Mouse (Mus musculus): ENCODE measurements around the gene Snx29.
"Not testable (repeated sequence)": the region's sequence is repeated elsewhere in the genome, so short reads cannot be mapped to it uniquely, and the experiment has no call there.

The Snx29 gene

DNA sequence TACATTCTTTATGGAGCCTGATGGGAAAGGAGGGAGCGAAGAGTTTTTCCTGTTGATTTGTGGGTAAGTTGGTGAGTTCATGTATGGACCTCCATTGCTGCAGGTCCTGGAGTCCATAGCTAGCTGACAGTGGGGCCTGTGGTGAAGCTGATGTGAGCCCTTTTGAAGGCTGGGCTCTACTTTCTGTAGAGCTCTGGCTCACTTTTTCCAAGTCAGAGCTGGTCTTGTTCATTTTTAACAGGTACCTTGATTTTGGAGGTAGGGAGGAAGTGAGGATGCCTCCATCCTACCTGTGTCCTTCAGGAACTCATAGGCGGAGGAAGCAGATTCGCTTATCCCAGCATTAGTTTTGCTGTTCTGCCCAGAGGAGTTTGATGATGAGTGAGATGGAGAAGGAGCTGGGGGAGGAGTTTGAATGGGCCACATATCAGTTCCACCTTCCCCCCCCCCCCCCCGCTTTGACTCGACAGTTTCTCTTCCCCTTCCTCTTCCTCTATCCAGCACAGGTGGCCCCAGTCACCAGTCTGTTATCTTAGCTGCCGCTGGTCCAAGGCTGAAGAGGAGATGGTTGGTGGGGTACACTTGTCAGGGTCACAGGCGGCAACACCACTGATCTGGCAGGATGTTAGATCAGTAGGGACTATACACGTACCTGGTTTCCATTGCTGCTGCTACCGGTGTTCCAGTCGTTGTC, 173.4 kb downstream of the Snx29 start:
- no peak for DNase-seq (ENCODE audit: low spot score)

DNA sequence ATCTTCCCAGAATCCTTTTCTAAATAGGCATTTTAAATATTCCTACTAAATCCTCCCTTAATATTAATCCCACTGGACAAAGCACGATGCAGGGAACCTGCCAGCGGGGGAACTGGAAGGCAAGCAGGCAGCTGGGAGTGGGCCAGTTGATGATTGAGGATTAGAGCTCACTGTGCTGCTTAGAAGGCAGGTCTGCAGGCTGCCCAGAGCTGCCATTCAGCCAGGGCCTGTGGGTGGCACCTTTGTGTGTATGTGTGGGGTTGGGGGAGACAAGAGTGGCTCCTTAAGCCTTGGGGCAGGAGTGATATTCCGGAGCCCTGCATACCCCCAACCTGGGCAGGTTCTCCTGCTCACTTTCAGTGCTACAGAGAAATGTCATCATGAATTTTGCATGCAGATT, 174.0 kb downstream of the Snx29 start:
- DNase-seq (ENCODE audit: low spot score) = no peak

DNA sequence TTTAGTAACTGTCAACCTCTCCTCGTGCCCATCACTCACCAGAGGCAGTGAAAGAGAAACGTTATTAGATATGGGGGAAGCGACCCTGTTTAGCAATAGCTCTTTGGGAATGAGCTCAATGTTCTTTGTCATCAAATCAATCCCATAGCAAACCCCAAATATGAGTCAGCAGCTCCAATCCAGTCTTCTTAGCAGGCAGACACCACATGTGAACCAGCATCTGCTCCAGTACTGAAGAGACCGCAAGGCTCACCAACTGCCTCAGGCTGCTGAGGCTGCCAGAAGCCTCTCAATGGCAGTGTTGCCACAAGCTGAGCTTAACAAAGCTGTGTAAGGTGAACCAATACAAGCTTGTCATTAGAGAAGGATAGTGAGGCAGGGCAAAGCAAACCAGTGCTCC, 177.4 kb downstream of the Snx29 start:
- DNase-seq (ENCODE audit: low spot score) = no peak

DNA sequence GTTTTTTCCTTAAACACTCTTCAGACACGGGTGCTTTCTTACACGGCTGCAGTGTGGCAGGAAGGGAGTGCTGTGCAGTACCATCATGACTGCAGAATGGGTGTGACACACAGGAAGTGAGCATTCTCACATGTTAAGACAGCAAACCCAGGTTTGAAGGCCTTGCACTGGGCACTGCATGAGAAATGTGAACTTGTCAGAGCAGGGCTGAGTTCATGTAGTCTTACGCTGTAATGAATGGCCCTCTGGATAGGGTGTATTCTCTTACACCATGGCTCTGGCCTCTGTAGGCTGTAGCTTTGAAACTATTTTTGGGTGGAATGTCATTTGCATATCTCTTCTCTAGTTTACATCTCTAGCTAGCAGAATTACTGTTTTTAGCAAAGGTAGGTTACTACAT, 178.4 kb downstream of the Snx29 start:
- DNase-seq (ENCODE audit: low spot score) = no peak

DNA sequence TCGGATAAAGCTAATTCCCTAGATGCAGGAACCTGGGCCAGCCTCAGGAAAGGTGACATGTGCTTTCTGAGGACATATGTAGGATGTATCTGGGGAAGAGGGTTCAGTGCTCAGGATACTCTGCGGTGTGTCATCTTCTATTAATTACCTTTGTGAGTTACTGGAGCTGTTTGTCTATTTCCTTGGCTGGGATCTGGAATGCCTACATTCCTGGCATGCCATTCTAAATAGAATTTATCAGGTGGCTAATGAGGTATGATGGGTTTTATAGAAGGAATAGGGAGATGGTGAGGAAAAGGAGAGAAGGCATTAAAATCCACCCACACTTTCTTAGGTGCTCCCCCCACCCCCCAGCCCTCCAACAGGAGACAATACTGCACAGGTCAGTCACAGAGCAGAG, 178.9 kb downstream of the Snx29 start:
- no peak for DNase-seq (ENCODE audit: low spot score)

DNA sequence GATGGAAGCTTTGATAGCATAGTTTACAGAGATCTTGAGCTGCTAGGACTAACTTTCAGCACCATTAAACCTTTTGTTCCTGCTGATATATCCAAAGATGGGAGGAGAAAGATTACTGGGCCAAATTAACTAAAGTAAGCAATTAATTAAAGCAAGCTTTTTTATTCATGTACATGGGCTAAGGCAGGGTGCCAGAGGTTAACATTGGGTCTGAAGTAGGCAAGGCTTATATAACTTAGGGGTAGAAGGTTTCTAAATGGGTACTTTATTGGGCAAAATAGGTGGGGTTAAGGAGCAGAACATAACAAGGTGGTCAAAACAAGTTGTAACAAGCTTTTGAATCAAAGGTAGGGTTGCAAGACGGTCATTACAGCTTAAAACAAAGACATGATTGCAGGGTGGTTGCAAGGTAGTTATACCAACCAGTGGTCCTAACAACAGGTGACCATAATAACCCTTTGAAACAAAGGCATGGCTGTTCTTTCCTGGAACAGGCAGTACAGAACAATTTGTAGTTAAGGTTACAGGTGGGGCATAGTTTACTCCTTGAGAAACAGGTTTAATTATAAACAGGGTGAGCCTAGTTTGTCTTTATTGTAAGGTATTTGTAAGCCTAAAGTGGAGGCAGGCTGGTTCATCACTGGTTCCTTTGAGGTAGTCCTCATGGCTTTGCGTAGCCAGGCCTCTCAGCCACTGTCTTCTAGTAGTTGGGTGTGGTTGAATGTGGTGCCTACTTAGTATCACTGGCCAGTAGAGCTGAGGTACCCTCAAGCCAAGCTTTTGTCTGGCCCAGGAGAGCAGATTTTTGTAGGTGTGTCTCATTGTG, 182.2 kb downstream of the Snx29 start:
- DNase-seq (ENCODE audit: low spot score) = no peak

DNA sequence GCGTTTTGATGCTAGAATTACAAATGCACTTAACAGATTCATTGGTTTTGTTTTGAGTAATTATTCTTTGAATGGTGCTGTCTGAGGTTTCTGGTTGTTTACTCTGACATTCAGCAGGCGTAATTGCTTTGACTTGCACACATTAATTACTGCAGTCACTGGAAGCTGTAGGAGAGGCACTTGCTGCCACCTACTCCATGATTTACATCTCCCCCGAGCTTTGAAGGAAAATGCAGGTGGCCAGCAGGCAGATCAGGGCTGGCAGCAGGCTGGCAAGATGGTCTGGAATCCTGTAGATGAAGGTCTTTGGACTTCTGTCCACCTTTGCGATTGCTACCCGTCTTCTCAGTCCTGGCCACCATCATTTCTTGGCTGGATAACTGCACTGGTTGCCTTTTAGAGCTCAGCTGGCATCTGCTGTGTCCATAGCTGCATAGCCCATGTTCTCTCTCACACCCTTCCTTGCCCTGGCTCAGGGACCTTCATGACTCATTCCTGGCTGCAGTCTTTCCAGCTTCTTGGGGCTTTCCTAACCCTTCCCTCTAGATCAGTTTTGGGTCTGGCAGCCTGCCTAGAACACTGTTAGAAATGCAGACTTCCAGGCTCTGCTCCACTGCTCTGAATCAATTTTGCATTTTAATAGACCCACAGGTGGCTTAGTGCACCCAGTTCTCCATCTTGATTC, 182.9 kb downstream of the Snx29 start:
- DNase-seq (ENCODE audit: low spot score) = peak; percentile 85

DNA sequence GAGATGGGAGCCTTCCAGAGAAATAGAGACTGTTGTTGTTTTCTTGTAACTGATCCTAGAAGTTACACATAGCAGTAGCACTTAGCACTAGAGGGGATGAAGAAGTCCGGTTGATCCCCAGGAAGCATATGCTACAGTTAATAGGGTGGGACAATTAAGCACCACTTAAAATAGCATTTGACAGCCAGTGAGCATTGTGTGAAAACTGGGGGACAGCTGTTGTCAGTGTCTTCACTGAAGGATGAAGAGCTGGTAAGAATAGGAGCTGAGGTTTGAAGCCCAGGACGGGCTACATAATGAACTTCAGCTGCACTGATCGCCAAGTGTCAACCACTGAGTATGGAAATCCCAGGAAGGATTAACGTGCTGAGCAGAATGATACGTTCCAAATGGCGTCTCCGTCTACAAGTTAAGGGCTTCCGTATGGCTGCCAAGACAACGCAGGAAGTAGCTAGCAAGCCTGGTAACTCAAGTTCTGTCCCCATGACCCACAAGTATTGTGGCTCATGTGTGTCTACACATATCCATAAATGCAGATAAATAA, 184.6 kb downstream of the Snx29 start:
- DNase-seq (ENCODE audit: low spot score) = no peak

DNA sequence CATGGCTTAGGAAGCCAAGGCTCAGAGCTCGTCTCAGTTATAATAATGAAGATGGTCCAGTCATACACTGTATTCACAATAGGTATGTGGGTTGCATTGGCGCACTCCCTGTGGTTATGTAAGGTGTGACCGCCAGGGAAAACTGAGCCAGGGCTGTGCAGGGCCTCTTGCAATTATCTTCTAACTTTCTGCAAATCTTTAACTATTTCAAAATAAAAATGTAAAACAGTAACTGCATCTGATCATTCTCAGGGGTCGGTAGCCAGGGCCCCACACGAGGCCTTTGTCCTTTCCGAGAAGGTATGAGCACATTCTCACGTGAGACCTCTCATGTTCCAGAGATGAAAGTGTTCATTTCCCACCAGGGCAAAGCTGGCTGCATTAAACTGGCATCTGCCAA, 185.6 kb downstream of the Snx29 start:
- DNase-seq (ENCODE audit: low spot score) = no peak

DNA sequence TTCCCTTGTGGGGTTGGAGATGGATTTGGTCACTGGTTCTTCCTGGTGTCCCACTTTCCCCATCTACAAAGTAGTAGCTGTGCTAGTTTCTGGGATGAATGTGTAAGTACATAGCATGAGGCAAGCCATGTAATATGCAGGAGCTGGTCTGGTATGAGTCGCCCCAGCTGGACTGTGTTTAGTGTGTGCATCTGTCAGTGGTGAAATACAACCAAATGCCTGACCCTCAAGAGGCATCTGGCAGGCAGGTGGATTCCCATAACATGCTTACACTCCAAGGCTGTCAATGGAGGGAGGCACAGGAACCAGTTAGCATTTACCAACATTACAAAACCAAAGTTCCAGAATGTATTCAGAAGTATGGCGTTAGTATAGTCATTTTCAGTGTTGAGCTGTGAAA, 187.7 kb downstream of the Snx29 start:
- DNase-seq (ENCODE audit: low spot score) = no peak

DNA sequence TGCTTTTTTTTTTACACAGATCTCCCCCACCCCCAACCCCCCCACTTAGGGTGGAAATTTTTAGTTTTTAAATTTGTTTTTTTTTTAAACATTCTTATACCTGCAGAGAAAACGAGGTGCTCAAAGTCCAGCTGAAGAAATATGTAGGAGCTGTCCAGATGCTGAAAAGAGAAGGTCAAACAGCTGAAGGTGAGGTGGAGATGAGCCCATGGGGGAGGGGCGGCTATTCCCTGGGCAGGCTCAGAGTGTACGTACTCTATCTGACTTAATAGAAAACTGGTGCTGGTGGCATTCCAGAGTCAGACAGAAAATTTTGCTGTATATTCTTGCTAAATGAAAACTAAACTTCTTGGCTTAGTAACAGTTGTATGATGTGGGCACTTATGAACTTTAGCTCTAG, 188.1 kb downstream of the Snx29 start:
- no peak for DNase-seq (ENCODE audit: low spot score)

DNA sequence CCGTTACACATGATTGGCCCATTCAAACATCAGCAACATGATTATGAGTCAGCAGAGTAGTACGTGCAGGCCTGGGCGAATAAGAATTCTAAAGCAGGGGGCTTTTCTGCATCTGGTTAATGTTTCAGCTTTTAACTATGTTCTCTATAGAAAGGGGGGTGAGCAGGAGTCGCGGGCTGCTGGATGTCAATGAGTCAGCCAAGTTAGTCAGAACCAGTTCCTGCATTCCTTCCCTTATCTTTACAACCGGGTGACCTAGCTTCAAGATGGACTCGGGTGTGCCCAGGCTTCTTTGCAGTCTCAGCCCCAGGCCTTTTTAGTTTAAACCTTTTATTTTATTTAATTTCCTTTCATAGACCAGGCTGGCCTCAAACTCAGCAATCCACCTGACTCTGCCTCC, 189.0 kb downstream of the Snx29 start:
- not testable (repeated sequence) for DNase-seq (ENCODE audit: low spot score)

DNA sequence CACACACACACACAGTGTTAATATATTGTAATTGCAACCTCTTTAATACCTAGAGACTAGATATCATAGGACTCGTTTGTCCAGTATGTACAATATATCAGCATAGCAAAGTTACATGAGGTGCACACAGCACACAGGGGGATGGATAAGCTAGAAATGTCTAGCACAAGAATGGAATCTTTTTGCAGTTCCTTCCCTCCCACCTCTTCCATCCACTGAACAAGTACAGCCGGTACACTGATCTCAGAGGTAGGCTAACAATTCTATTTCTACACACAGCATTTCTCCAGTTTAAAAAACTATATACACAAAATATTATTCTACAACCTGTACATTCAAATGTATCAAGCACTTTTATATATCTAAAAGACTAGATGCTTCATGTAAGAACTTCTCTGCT, 194.0 kb downstream of the Snx29 start:
- no peak for DNase-seq (ENCODE audit: low spot score)

DNA sequence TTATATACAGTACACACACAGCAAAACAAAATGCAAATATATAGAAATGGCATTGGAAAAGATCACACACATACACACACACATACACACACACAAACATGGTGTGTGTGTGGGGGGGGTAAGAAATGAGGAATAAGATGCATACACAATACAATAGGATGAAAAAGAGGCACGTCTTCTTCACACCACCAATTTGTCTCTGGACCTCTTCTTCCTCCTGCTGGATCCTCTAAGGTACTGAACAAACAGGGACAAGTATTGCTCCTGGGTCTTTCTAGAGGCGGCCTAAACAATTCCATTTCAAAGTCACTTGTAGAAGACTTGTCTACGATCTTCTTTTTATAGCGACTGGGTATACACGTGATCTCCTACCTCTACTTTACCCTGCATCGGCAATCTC, 194.7 kb downstream of the Snx29 start:
- DNase-seq (ENCODE audit: low spot score) = no peak

DNA sequence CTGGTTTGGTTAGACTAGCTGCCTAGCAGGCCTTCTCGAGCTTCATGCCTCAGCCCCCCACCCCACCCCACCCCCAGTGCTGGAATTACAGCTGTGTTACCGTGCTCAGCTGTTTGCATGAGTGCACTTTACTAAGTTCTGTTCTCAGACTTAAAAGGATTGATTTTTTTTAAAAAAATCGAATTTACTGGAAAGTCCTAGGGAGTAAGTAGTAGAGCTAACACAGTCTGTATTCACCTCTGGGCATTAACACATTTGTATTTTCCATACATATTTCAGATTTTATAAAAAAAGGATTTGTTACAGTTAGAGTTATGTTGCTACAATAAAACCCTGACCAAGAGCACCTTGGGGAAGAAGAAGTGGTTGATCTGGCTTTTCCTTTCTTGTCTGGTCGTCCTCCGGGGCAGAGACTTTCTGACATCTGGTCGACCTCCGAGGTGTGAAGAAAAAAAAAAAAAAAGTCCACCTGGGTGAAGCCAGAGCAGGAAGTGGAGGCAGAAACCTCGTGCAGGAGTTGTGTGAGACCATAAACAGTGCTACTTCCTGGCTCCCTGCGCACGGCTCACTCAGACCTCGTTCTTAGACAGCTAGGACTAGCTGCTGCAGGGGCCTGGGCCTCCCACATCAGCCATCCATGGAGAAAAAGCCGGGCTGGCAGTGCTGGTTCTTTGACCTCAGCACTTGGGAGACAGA, 196.2 kb downstream of the Snx29 start:
- DNase-seq (ENCODE audit: low spot score) = no peak

DNA sequence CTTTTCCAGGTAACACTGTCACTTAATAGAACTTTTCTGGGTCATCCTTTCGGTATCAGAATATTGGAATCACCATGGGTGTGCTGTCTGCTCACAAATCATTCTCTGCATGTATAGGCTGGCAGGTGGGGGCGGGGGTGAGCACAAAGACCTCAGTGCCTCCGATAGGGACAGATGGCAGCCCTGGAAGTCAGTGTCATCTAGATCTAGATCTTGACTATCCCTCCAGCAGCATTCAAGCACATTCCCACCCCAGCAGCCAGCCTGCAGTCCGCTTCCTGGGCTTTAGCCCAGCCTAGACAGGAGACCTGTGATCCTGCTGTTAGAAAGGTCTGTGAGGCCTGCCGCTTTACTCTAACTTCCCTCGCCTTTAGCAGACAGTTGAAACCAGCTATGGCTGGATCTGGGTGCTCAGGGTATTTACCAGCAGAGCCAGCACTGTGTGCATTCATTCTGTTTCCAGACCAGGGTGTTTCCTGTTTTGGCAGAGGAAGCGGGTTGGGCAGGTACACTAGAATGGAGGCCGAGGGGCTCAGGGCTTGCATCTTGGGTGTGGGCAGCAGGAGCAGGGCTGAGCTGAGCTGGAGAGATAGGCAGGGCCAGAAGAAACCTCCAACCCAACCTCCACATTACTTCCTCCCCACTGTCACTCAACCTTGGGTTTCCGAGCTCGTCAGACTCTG, 203.5 kb downstream of the Snx29 start:
- DNase-seq (ENCODE audit: low spot score) = no peak

DNA sequence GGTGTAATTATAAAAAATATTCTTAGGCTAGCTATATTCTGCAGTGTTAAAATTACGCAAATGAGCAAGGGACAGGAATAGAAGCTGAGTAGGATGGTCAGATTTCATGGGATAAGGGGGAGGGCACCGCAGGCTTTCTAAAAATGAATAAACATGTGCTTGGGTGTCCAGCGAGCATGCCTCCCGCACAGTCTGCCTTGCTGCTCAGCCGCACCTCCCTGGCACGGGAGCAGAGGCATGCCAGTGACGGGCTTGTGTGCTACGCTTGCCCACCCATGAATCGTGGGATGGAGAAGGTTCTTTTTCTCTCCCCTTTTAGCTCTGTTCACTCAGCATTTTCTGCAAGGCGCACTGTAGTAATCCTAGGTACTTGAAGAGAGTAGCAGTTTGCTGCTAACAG, 204.3 kb downstream of the Snx29 start:
- no peak for DNase-seq (ENCODE audit: low spot score)

DNA sequence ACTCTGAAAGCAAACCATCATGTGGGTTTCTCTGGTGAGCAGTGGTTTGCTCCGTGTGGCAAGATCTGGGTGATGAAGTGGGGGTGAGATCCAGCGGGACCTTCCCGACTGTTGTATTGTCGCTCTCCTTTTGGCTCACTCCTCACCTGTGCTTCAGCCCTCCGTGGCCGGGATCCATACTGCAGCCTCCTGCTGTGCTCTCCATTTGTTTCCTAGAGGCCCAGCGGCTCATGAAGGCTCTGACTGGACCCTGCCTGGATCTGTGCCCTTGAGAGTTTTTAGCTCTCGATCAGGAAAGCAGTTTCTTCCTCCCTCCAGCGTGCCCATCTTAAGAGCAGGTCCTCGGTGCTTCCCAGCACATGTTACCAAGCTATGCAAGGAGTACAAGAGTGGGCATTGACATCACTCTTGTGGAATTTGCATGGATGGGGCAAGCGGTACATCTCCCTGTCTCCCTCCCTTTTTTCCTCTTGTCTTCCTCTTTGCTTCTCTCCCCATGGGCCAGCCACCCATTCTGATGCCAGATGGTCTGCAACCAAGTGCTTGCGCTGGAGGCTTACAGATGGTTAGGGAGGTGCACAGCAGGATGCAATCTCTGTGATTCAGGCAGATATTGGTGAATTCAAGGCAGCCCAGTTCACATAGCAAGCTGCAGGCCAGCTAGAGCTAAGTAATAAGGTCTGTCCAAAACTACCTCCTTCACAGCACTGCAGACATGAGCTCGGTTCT, 207.9 kb downstream of the Snx29 start:
- no peak for DNase-seq (ENCODE audit: low spot score)

DNA sequence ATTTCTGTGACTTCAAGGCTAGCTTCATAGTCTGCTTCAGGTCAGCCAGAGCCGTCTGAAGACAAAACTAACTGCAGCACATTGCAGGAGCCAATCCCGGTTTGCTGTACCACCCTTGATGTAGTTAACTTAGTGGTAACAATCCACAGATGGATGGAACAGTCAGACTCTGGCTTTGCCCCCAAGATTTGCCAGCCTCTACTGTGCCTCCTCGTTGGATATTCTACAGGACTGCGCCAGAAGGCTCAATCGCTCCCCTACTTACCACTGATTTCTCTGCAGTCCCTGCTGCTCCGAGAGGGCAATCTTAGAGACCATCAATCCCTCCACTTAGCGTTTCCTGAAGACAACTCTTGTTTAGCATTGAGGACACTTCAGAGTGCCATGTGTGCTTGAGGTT, 208.7 kb downstream of the Snx29 start:
- no peak for DNase-seq (ENCODE audit: low spot score)

DNA sequence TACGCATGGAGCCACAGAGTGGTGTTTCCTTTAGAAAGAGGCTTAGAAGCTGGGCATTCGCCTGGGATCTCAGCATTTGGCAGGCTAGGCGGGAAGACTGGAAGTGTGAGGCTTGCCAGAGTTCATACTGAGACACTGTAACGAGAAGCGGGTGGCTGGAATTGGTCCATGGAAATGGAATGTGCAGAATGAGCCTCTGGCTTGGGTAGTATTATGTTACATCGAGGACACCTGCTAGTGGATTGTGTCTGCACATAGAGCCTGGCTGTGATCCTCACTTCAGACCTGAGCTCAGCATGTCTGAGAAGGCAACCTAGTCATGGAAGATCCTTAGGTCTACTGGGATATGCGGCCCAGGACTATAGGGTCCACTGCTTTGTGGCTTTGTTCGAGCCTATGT, 209.9 kb downstream of the Snx29 start:
- DNase-seq (ENCODE audit: low spot score) = peak; percentile 68

DNA sequence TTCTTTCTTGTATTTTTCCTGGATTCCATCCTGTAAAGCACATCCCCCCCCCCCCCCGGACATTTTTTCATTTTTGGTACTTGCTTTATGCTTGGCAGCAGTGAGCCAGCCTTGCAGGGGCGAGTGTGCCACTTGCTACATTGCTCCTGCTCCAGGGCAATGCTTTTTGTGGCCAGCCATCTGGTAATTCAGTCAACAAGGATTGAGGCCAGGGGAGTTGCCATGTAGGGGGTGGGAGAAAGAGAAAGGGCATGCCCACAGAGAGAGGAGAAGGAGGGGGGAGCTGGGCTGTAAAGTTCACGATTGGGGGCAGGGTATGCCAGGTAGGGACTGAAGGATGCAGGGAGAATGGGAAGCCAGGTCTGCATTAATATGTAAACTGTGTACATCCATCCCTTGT, 210.7 kb downstream of the Snx29 start:
- DNase-seq (ENCODE audit: low spot score) = no peak
